Mouse (Mus musculus) midbrain, embryonic 14.5 days (tissue): ENCODE data around the gene Ccnq. TPM values are rescaled to one million over a fixed set of nuclear protein-coding genes. Genes with fewer than 3 reads are reported as not detected.

Experiments
- ATAC-seq: fragments of 200-750 bp; cut with Nextera tagmentation; 2 replicates; pipeline ENCODE4 v1.8.0; 2017; ENCODE audit warnings: moderate number of reproducible peaks, moderate library complexity; ENCODE audit not compliant: low FRiP score, low TSS enrichment
- DNase-seq: peaks from one replicate; pipeline ENCODE4 v3.0.0-alpha.2; 2015
- H3K27ac ChIP-seq: fragments of 300-500 bp; sonication (generic); replicated peaks from 2 replicates; pipeline ENCODE4 v1.5.1; 2014; ENCODE audit warnings: mild to moderate bottlenecking, low read depth, low read length, moderate library complexity
- H3K27me3 ChIP-seq: fragments of 300-500 bp; sonication (generic); 2 replicates; pipeline ENCODE4 v1.6.1; 2014; ENCODE audit warnings: low read length, control low read depth, mixed read lengths; ENCODE audit not compliant: control insufficient read depth, insufficient read depth
- H3K36me3 ChIP-seq: fragments of 300-500 bp; sonication (generic); 2 replicates; pipeline ENCODE4 v1.6.1; 2014; ENCODE audit warnings: low read length, control low read depth; ENCODE audit not compliant: control insufficient read depth, insufficient read depth
- H3K4me1 ChIP-seq: fragments of 300-500 bp; sonication (generic); 2 replicates; pipeline ENCODE4 v1.6.1; 2014; ENCODE audit warnings: mild to moderate bottlenecking, antibody characterized with exemption, low read length, control low read depth; ENCODE audit not compliant: control insufficient read depth, insufficient read depth
- H3K4me2 ChIP-seq: fragments of 300-500 bp; sonication (generic); 2 replicates; pipeline ENCODE4 v1.6.1; 2014; ENCODE audit warnings: mild to moderate bottlenecking, low read length, moderate library complexity
- H3K4me3 ChIP-seq: fragments of 300-500 bp; sonication (generic); replicated peaks from 2 replicates; pipeline ENCODE4 v1.5.1; 2014; ENCODE audit warnings: low read depth, low read length
- H3K9ac ChIP-seq: fragments of 300-500 bp; sonication (generic); replicated peaks from 2 replicates; pipeline ENCODE4 v1.6.1; 2014; ENCODE audit warnings: mild to moderate bottlenecking, low read length, moderate library complexity
- H3K9me3 ChIP-seq: fragments of 300-500 bp; sonication (generic); 2 replicates; pipeline ENCODE4 v1.6.1; 2016; ENCODE audit warnings: low read length, control low read depth, mixed read lengths; ENCODE audit not compliant: control insufficient read depth
- WGBS: fragments of 180-500 bp; shearing (Covaris S2); extraction: QIAGEN DNeasy Blood & Tissue Kit; methylation state at CpG from one replicate; pipeline ENCODE4 v1.1.7; 2014; 5-methylcytosine and 5-hydroxymethylcytosine counted together
- polyA plus RNA-seq: library from polyadenylated mRNA; unstranded; fragments of >200 nt; fragmentation: Nextera tagmentation; extraction: Ambion mirVana; gene quantifications from 2 replicates; pipeline ENCODE4 v1.2.1, GENCODE M21; 2014

Ccnq gene
- polyA plus RNA-seq, 1 experiment from 2014 or later: 34.9 TPM

GRCm38 (mm10) chr11:78786013-78786431 is 34.5 kb upstream of the Ccnq start:
- peak overlapping the region; percentile 67 for H3K27ac ChIP-seq
- H3K36me3 ChIP-seq: no peaks in the 10 kb centered on the region
- H3K9ac ChIP-seq: no peak overlapping the region
- H3K9me3 ChIP-seq: no peaks in the 10 kb centered on the region
- H3K4me1 ChIP-seq: peaks cover 23% of the 10 kb centered on the region
- no peak overlapping the region for H3K4me3 ChIP-seq
- ATAC-seq (peak; percentile 46; the same call in 1 of the 2 replicates), DNase-seq (peak; percentile 72)
- no peaks in the 10 kb centered on the region for H3K27me3 ChIP-seq
- H3K4me2 ChIP-seq: no peak overlapping the region
- 1% methylated on average over 7 of the region's 7 CpGs for WGBS

- Histone ChIP-seq H3K27ac (0 out of 2 replicates have a peak overlapping the region, but pooled peaks have one; percentile 2), H3K9me3 (no peaks in the 10 kb centered on the region), H3K36me3 (no peaks in the 10 kb centered on the region), H3K4me3 (no peak overlapping the region), H3K9ac (no peak overlapping the region), H3K4me2 (no peak overlapping the region), H3K27me3 (no peaks in the 10 kb centered on the region), H3K4me1 (peaks cover 18% of the 10 kb centered on the region)
- ATAC-seq: no peak
- DNase-seq: peak; percentile 37
- WGBS: 34% methylated on average over 9 of the region's 9 CpGs
Observed at GRCm38 (mm10) chr11:78782791-78783347, 31.3 kb upstream of the Ccnq start.

GRCm38 (mm10) chr11:78782326-78782725 is 30.8 kb upstream of the Ccnq start:
- DNase-seq (no peak), ATAC-seq (no peak)
- H3K36me3 ChIP-seq: no peaks in the 10 kb centered on the region
- no peaks in the 10 kb centered on the region for H3K9me3 ChIP-seq
- H3K27ac ChIP-seq: 0 out of 2 replicates have a peak overlapping the region, but pooled peaks have one; percentile 2
- H3K4me2 ChIP-seq: no peak overlapping the region
- peaks cover 23% of the 10 kb centered on the region for H3K4me1 ChIP-seq
- 89% methylated on average over 5 of the region's 5 CpGs for WGBS
- H3K27me3 ChIP-seq: no peaks in the 10 kb centered on the region
- H3K4me3 ChIP-seq: no peak overlapping the region
- no peak overlapping the region for H3K9ac ChIP-seq

- Histone ChIP-seq H3K4me2 (no peak overlapping the region), H3K27ac (no peak overlapping the region), H3K27me3 (no peaks in the 10 kb centered on the region; the same call in 1 of the 2 replicates), H3K9me3 (no peaks in the 10 kb centered on the region), H3K36me3 (no peaks in the 10 kb centered on the region), H3K4me3 (no peak overlapping the region), H3K9ac (no peak overlapping the region), H3K4me1 (peaks cover 14% of the 10 kb centered on the region)
- no peak for ATAC-seq
- no peak for DNase-seq
- WGBS: 92% methylated on average over 3 of the region's 3 CpGs
Observed at GRCm38 (mm10) chr11:78780571-78780970, 29.0 kb upstream of the Ccnq start.

GRCm38 (mm10) chr11:78780002-78780401 is 28.5 kb upstream of the Ccnq start:
- WGBS: 94% methylated on average over 3 of the region's 3 CpGs
- peaks cover 14% of the 10 kb centered on the region for H3K4me1 ChIP-seq
- no peak for ATAC-seq
- no peaks in the 10 kb centered on the region for H3K36me3 ChIP-seq
- H3K27me3 ChIP-seq: no peaks in the 10 kb centered on the region; the same call in 1 of the 2 replicates
- no peaks in the 10 kb centered on the region for H3K9me3 ChIP-seq
- no peak overlapping the region for H3K4me3 ChIP-seq
- no peak overlapping the region for H3K9ac ChIP-seq
- no peak for DNase-seq
- no peak overlapping the region for H3K4me2 ChIP-seq
- H3K27ac ChIP-seq: no peak overlapping the region

- H3K4me2 ChIP-seq: no peak overlapping the region
- DNase-seq (no peak), ATAC-seq (no peak)
- H3K36me3 ChIP-seq: no peaks in the 10 kb centered on the region
- no peak overlapping the region for H3K27ac ChIP-seq
- no peaks in the 10 kb centered on the region for H3K9me3 ChIP-seq
- no peak overlapping the region for H3K4me3 ChIP-seq
- 58% methylated on average over 10 of the region's 10 CpGs for WGBS
- no peak overlapping the region; the same call in 1 of the 2 replicates for H3K9ac ChIP-seq
- no peaks in the 10 kb centered on the region; the same call in 1 of the 2 replicates for H3K27me3 ChIP-seq
- H3K4me1 ChIP-seq: peaks cover 6% of the 10 kb centered on the region
Observed at GRCm38 (mm10) chr11:78777851-78778680, 26.5 kb upstream of the Ccnq start.

- Histone ChIP-seq H3K4me2 (no peak overlapping the region), H3K36me3 (no peaks in the 10 kb centered on the region), H3K9me3 (no peaks in the 10 kb centered on the region), H3K4me3 (no peak overlapping the region), H3K9ac (no peak overlapping the region), H3K27ac (no peak overlapping the region), H3K27me3 (no peaks in the 10 kb centered on the region), H3K4me1 (no peaks in the 10 kb centered on the region)
- ATAC-seq: no peak
- WGBS: 70% methylated on average over 11 of the region's 11 CpGs
- no peak for DNase-seq
Observed at GRCm38 (mm10) chr11:78771751-78772283, 20.3 kb upstream of the Ccnq start.

GRCm38 (mm10) chr11:78770436-78770835 is 18.9 kb upstream of the Ccnq start:
- ATAC-seq: no peak

More at GRCm38 (mm10) chr11:78770436-78770835, 18.9 kb upstream of the Ccnq start:
- no peaks in the 10 kb centered on the region for H3K36me3 ChIP-seq
- H3K4me1 ChIP-seq: no peaks in the 10 kb centered on the region
- no peak overlapping the region for H3K9ac ChIP-seq
- H3K4me2 ChIP-seq: no peak overlapping the region
- no peak overlapping the region for H3K4me3 ChIP-seq
- no peak overlapping the region for H3K27ac ChIP-seq
- no peaks in the 10 kb centered on the region for H3K27me3 ChIP-seq
- WGBS: 89% methylated on average over 6 of the region's 6 CpGs
- no peak for DNase-seq
- no peaks in the 10 kb centered on the region for H3K9me3 ChIP-seq
